Mouse (Mus musculus) kidney, postnatal 36 days (tissue): ENCODE data around the gene Cdk8.

Experiments
- DNase-seq, 2 experiments: peaks; one replicate each; pipeline ENCODE4 v3.0.0; 2021 to 2022; ENCODE audit warnings: mixed read lengths in 2 of 2

The Cdk8 gene

DNA sequence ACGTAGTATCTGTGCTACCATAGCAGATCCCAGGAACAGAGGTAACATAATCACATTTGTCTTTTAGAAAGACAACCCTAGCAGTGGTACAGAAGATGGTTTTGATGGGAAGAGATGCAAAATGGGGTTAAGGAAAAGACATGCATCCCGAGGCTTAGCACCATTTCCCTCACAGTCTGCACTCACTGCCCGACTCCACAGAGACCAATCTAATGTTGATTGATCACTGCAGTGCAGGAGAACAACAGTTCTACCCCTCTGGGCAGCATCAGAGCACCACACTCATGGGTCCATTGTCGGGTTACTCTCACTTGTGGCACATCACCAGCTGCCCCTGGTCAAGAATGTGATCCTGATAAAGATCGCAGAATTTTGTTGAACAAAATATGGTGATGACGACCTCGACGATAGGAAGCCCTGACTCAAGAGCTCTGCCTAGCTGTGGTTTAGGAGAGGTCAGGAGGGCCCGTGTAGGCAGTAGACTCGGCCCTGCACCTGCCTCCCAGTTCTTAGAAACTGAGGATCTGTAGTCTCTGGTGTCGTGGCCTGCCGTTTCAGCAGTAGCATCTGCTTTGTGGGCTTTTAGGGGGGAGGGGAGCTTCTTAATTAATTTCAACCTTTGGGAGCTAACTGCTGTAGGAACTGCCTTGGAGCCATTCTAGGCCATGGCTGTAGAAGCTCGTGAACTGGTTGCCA is 51.0 kb downstream of the Cdk8 start:
- no peak for DNase-seq

DNA sequence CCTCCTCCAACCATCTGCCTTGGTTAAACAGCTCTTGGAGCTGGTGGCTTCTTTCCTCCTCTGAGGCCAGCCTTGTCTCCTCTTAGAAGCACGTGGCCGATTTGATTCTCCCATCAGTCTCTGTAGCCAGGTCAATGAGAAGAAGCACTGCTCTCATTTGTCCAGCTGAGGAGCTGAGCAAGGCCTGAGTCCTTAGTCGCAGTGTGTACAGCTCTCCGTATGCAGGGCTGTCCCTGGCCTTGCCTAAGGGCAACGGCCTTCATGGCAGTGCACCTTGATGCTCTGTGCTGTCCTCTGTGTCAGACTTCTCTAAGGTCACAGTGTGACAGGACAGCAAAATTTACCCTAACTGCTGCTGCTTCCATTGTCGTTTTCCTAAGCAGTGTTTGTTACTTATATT is 52.9 kb downstream of the Cdk8 start:
- DNase-seq = no peak

DNA sequence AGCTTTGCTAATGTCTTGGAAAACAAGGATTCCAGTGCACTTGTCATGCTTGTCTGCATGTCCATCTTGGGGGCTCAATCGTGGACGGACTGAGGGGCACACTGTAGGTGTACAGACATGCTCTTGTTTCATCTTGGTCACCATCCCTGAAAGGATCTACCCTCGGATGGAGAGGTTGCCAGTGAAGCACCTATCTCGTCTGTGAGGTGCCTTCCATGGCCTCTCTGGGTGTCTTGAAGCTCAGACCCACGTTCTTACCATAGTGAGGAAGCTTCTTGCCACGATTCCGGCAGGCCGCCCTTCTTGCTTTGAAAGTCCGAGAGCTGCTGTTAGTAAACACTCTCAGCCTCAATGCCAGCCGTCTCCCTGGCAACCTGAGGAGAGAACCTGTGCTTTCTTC is 56.4 kb downstream of the Cdk8 start:
- DNase-seq = no peak

DNA sequence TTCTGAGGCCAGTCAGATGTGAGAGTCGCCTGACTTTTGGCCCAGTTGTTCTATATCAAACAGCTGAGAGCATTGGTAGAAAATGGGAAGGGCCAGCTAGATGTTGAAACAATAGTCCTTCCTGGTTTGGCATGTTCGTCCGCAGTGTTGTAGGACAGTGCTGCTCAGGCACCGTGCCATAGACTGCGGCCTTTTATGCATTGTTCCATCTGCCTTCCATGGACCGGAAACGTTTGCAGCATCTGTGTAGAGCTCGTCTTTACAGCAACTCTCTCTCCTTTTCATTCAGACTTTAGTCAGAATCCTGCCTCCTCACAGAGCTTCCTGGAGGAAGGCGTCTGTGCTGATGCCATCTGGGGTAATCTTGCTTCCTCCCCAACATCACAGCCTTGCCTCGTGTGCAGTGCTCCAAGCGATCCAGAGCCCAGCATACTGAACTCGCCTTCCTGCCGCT is 57.0 kb downstream of the Cdk8 start:
- no peak for DNase-seq

DNA sequence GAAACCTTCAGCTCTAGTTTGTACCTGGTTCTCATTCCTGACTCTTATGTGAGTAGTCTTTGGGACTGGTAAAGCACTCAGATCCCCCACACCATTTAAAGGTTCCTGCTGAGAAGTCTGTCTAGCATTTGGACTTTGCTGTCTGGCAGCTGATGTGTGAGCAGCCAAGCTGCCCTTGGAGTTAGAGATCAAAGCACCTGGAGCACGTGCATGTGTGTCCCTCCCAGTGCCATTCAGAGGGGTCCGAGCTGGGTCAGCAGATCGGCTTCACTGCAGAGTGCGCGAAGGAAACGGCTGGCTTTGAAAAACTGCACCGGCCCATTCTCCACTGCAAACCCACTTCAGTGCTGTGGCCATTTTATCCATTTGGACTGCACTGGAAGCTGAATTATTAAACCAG is 58.9 kb downstream of the Cdk8 start:
- DNase-seq = peak; percentile 70 to 77

DNA sequence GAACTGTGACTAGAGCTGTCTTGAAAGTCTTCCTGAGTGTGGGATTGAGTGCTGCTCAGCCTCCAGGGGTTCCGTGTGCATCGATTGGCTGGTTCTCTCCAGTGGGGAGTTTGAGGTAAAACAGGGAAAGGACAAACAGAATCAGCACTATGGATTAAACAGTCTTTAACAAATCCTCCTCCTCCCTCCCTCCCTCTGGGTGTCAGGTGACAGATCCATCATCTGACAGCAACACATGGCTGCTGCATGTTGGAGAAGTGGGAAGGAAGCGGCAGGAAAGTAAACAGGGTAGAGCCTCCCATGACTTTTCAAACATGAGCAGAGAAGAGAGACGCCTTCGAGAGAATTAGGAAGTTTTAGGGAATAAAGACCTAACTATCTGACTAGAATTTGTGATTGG is 59.4 kb downstream of the Cdk8 start:
- DNase-seq = no peak

DNA sequence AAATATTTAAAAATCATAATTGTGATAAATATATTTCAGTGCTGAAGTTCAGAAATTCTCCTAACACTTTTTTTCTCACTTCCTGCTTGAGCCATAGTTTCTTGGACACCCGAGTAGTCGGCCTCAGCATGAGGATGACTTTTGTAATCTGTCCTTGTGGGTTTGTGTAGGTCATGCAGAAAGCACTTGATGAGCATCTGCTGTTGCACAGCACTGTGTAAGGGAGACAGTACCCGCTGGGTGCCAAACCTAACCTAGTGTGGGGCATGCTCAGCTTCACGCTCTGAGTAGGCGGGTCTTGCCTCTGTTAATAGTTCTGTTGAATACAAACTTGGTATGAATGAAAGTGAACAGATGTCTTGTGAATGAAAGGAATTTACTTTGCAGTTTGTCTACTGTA is 60.5 kb downstream of the Cdk8 start:
- no peak for DNase-seq

DNA sequence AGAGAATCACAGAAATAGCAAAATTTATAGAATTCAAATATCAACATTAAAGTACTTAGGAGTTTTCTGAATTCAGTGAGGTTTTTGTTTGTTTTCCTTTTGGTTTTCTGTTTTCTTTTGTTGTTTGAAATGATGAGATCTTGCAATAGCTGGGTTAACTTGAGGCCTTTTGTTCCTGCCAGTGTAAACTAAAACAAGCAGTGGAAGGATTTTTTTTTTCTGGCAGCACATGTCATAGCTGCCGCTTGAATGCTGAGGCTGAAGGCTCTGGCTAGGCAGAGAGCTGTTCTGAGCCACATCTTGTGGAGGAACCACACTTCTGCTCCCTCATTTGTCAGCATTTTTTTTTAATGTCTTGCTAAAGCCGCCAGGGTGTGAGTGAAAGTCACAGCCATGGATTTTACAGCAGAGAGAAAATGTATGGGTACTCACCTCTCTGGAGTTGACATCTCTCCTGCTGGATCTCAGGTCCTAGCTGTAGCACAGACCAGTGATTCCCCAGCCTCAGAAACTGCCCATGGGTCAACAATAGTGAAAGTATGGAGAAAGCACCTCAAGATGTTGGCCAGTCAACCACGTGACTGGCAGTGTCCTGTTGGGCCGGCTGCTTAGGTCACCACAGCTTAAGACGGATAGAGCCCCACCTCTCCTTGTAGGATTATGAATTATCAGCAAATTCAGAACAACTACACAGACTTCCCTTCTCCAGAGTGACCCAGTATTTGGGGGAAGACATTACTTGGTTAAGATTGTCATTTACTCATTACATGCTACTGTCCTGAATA is 62.1 kb downstream of the Cdk8 start:
- no peak for DNase-seq

DNA sequence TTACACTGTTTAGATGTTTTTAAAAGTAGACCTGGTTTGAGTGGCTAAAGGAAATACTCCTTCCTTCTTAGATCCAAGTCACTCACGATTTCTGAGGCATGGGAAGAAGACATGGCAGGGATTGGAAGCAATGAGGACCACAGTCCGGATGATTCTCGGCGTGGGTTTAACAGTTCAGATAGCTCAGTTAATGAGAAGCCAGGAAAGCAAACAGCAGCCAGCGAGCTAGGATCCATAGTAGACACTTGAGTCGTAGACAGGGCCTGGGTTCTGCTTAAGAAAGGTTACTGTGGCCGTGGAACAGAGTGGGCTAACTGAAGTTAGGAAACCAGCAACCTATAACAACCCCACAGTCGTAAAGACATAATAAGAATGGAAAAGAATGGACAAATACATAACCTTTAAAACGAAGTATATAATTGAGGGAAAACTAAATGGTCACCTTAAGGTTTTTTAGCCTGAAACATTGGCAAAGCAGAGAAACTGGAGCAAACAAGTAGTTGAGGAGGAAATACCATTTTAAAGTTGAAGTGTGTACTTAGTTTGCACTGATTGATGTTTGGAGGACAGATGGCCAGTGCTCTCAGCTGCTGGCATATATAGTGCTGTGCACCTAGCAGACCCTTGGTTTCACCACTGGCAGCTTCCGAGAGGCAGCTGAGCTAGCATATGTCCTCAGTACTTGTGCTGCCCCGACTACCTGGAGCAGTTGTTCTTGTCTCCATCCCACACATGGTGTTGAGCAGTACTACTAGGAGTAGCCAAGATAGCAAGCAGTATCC is 63.1 kb downstream of the Cdk8 start:
- DNase-seq = peak; percentile 65 to 76

DNA sequence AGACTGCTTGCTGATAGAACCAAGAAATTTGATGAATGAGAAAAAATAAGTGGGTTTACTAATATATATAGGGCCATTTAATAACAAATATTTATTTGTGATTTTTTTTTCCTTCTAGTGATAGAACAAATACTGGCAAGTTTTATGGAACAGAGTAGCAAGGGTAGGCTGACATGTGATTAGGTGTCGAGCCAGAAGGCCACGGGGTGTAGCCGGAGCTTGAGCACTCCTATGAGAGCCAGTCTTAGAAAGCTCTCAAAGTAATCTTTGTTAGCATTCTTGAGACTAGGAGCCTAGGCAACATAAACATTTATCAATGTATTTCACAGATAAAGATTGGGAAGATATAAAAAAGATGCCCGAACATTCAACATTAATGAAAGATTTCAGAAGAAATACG is 63.8 kb downstream of the Cdk8 start:
- DNase-seq = peak; percentile 36

DNA sequence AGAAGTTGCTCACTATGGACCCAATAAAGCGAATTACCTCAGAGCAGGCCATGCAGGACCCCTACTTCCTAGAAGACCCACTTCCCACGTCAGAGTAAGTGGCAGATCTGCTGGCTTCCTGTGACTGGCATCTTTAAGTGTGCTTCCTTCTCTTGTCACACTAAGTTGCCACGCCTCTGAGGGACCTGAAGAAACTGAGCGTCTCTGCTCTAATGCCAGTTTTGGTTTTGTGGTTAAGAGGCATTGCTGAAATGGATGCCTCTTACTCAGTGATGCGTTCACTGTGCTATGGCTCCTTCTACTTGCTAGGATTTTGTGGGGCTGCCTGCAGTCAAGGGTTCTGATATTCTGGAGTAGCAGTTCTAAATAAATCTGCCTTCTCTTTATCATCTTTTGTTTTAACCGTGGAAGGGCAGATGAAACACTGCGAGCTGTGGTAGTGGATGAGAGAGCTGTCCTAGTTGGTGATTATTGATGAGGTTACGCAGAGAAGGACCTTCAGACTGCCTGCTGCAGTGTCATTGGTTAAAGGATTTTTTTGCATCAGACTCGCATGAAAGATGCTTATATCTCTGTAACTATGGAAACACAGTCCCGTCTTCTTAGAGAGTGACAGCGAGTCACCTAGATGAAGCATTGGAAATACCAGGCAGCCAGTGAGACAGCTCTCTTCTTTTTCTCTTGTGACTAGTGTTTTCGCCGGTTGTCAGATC is 67.9 kb downstream of the Cdk8 start:
- peak in 1 of 2 experiments; percentile 6 for DNase-seq

DNA sequence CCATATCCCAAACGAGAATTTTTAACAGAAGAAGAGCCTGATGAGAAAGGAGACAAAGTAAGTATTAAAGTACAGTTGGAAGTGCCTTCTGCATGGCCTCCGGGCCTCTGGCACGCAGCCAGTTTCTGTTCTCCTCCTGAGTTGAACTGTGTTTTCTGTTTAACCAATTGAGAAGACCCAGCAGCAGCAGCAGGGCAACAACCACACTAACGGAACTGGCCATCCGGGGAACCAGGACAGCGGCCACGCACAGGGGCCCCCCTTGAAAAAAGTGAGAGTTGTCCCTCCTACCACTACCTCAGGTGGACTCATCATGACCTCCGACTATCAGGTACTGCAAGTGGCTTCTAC is 68.5 kb downstream of the Cdk8 start:
- DNase-seq = peak; percentile 89 to 94

DNA sequence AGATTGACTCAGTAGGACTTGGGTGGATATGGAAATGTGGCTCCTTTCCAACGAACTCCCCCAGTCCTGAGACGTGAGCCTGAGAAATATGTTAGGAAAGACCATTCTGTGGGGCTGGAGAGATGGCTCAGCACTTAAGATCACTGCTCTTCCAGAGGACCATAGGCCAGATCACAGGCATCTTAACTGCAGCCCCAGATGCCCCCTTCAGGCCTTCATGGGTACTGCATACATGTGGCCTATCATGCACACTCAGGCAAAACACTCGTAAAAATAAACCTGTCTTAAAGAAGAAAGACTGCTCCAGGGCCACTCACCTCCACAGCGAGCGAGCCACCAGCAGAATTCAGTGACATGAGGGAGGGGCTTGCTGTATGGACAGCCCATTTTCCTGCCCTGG is 72.4 kb downstream of the Cdk8 start:
- DNase-seq = peak; percentile 74 to 90

DNA sequence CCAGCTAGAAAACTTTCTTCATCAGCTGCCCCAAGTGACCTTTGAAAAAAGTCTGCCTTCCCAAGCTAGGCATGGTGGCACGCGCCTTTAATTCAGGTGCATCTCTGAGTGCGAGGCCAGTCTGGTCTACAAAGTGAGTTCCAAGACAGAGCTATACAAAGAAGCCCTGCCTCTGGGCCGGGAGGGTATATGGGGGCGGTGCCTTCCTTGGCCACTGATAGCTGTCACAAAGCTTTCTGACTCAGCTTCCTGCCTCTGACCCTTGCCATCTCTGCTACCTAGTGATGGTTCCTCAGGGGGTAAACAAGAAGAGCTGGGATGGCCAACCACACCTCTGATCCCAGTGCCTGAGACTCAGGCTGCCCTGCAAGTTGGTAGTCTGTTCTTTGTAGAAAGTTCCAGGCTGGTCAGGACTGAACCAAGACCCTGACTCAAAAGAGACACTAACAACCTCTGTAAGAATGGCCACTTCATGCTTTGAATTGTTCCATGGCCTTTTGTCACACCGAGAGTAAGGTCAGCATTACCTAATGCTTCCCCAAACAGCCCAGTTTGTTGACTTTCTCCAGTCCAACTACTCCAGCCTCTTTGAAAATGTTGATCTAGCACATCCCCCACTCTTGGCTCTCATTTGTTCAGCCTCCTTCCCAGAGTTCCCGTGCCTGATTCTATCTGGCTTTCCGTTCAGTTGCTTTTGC is 76.2 kb downstream of the Cdk8 start:
- no peak for DNase-seq

DNA sequence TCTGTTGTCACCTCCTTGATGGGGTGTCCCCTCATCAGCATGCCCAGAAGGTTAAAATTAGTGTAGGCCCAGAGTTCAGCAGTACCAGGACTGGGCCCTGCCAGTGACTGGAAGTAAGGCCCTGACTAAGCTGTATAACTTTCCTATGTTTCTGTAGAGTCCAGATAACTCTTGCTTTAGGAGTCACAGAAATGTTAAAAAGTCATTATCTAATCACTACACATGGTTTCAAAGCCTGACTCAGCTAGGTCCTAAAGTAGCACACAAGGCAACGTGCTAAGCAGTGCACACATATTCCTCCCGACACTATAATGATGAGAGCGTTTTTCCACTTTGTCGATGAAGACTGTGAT is 76.7 kb downstream of the Cdk8 start:
- no peak for DNase-seq

DNA sequence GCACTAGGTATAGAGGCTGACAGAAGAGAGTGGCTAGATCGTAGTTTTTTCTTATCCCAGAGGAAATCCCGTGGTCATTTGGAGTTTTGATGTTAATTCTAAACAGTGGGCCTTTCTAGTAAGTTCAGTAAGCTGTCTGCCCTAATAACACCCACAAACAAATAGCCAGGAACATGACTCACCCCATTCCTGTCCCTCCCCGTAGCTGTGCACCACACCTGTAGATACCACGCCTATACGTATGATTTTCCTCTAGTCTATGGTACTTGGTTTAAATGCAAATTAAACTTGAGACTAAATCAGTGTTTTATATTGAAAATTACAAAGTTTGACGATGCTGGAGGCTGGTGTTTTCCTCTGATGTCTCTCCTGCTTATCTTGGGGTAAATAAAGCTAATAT is 83.5 kb downstream of the Cdk8 start:
- DNase-seq = no peak

DNA sequence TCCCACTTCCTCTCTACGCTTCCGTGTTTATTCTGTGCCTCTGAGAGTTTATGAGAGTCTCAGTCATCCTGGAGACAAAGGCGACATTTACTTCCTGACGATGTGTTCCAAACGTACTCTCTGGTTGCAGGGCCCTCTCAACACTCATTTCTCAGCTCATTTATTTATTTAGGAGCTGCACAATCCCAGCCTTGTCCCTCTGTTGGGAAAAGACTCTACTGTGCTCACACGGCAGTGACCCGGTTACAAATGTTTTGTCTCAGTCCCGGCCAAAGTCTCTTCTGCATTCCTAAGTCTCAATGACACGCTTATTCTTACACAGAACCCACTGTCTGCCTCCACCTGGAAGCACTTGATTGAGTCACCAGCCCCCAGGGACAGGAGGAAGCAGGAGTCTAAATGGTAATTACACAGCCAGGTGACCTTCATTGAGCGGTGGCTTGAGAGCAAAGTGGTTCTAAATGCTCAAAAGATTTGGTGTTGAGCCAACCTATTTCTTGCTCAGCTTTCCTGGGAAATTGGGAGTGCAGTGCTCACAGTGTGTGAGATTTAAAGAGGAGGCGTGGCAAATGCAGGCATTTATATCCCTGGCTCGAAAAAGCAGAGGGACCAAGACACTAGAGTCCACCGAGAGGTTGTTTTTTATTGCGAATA is 84.4 kb downstream of the Cdk8 start:
- DNase-seq = no peak

DNA sequence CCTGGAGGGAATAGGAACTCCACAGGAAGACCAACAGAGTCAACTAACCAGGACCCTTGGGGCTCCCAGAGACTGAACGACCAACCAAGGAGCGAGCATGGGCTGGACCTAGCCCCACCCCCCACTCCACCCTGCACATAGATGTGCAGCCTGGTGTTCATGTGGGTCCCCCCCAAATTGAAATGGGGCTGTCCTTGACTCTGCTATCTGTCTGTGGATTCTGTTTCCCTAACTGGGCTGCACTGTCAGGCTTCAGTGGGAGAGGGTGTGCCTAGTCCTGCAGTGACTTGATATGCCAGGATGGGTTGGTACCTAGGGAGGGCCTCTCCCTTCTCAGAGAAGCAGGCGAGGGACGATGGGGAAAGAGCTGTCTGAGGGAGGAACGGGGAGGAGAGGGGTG is 85.3 kb downstream of the Cdk8 start:
- DNase-seq = no peak

DNA sequence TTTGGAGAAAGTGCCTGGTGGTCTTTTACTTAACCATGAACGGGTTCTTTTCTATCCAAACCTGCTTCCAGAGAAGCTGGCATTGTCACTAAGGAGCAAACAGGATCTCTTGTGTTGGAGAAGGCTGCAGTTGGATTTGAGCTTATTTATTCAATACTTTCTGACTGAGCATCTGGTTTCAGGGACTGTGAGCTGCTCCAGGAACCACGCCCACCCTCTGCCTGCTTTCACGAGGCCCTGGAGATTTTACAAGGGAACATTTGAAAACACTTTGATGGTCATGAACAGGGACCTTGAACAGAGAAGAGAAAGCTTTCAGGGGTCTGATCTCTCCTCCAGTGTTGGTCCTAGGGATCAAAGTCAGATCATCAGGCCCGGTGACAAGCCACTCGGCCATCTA is 87.0 kb downstream of the Cdk8 start:
- DNase-seq = no peak

DNA sequence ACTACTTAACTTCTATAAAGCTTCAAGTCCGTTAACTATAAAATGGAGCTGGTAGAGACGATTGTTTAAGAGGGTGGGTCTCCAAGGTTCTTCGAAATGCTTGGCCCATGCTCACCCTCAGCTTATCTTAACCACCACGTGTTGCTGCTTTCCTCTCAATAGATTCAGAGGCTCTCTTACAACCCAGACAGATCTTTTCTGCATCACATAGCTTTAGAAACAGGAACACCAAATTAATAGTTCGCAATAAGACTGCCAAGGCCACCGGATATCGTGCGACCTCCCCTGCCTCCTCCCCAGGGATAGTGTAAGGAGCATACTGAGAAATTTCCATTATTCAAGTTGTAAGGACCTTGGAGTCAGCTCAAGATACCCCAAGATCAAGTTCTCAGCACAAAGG is 87.4 kb downstream of the Cdk8 start:
- peak; percentile 24 to 55 for DNase-seq

DNA sequence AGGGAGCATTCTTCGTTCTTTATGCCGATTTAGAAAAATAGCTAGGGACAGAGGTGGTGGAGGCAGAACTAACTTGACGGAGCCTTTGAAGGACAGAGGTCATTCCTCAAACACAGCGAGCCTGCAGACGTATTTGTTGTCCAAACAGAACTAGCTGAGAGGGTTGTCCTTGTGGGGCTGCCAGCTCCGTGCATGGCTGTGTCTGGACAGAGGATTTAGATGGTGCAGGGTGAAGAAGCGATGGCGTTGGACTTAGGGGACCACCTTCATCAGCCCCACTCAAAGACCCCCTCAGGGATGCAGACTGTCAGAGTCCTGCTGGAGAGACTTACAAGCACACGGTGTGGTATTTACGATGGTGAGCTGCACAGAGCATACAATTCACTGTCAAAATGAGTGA is 97.9 kb downstream of the Cdk8 start:
- no peak for DNase-seq

DNA sequence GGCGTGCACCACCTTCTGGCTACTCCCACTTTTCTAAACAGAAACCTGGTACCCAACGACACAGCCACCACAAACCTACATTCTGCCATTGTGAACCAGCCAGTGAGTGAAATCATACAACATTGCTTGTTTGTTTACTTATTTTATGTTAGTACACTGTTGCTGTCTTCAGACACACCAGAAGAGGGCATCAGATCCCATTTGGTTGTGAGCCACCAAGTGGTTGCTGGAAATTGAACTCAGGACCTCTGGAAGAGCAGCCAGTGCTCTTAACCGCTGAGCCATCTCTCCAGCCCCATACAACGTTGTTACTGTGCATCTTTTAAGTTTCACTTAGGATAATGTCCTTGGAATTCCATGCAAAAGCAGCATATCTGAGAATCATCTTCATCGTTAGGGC is 98.5 kb downstream of the Cdk8 start:
- no peak for DNase-seq
